Mouse (Mus musculus): ENCODE results near the gene Fbxl20. TPM values are rescaled to one million over a fixed set of nuclear protein-coding genes. Genes with fewer than 3 reads are reported as not detected.
"Not testable (repeated sequence)": the region's sequence is repeated elsewhere in the genome, so short reads cannot be mapped to it uniquely, and the experiment has no call there.

The Fbxl20 gene
- total RNA-seq (2014; rRNA removed): 15.7 and 20.9 TPM in 2 replicates
- polyA plus RNA-seq (2015; fragmentation: Nextera tagmentation; extraction: Ambion mirVana): 11.9 and 13.0 TPM in 2 replicates

- Histone ChIP-seq H3K27ac (peak within 1 kb of the TSS; percentile 98), H3K4me3 (ENCODE audit: low read length) (peak within 1 kb of the TSS; percentile 92), H3K4me2 (ENCODE audit: low read depth, low read length) (peak within 1 kb of the TSS; percentile 92), H3K27me3 (ENCODE audit: insufficient read depth, low read length) (no peaks in the 10 kb centered on the region), H3K9me3 (ENCODE audit: low read length) (no peaks in the 10 kb centered on the region), H3K9ac (replicated peaks; ENCODE audit: low read length) (peak within 1 kb of the TSS; percentile 94), H3K4me1 (ENCODE audit: insufficient read depth, low read length) (peaks cover 9% of the 10 kb centered on the region; the same call in 1 of the 2 replicates), H3K36me3 (ENCODE audit: insufficient read depth, low read length) (peaks cover 2% of the 10 kb centered on the region)
- DNase-seq (ENCODE audit: low spot score) (peak; percentile 98), ATAC-seq (peak; percentile 89)
- no peak for TF ChIP-seq CTCF (IDR thresholded peaks at IDR 0.05; ENCODE audit: low read depth)
- under 1% methylated on average over 55 of the region's 65 CpGs for WGBS
These were observed at the start of gene Fbxl20 for GRCm38 (mm10) chr11:98149786-98150624. Fbxl20 (minus strand) TSS chr11:98150403.

DNA sequence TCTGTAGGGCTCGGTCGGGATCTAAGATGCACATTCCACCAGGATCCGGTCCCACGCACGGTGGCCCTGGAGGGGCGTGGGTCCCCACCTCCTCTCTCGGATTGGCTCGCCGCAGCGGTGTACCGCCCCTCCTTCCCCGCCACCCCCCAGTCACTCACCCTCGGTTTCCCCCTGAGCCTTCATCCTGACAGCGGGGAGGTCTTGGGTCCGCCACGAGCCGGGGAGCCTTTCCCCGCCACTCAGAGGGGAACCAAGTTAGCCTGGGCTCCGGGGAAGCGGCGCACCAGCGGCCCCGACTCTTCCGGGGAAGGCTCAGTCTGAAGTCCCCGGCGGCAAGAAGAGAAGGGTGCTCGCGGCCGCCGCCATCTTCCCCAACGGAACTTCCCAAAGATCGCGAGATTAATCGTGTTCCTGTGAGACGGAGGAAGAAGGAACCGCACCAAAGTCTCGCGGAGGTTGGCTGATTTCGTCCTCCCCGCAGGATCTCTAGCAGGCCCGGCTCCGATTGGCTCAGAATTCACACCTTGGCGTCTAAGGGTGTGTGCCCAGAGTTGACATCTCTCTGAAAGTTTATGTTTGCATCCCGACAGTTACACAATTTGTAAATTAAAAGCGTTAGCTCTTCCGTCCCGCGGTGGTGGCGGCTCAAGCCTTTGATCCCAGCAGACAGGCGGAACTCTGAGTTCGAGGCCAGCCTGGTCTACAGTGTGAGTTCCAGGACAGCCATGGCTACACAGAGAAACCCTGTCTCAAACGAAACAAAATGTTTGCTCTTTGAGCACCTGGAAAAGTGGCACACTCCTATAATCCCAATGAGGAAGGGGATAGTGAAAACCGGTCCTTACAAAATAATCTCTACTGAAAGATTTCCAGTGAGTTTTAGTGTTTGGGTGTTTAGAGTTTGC is 43.0 kb upstream of the Fbxl20 start, which contains the start of gene Med1:
TSS of gene Med1 (minus strand) at position 393 of the 905 bp plus-strand sequence.
- Histone ChIP-seq H3K9ac (replicated peaks; ENCODE audit: low read length) (peak within 1 kb of the TSS; percentile 84), H3K4me2 (ENCODE audit: low read depth, low read length) (peak within 1 kb of the TSS; percentile 83), H3K27me3 (ENCODE audit: insufficient read depth, low read length) (no peaks in the 10 kb centered on the region), H3K36me3 (ENCODE audit: insufficient read depth, low read length) (no peaks in the 10 kb centered on the region; the same call in 1 of the 2 replicates), H3K9me3 (ENCODE audit: low read length) (no peaks in the 10 kb centered on the region), H3K27ac (peak within 1 kb of the TSS; percentile 94), H3K4me3 (ENCODE audit: low read length) (peak within 1 kb of the TSS; percentile 86), H3K4me1 (ENCODE audit: insufficient read depth, low read length) (peaks cover 12% of the 10 kb centered on the region)
- DNase-seq (ENCODE audit: low spot score) (peak; percentile 98), ATAC-seq (peak; percentile 97)
- no peak for TF ChIP-seq CTCF (IDR thresholded peaks at IDR 0.05; ENCODE audit: low read depth)
- under 1% methylated on average over 52 of the region's 53 CpGs for WGBS

DNA sequence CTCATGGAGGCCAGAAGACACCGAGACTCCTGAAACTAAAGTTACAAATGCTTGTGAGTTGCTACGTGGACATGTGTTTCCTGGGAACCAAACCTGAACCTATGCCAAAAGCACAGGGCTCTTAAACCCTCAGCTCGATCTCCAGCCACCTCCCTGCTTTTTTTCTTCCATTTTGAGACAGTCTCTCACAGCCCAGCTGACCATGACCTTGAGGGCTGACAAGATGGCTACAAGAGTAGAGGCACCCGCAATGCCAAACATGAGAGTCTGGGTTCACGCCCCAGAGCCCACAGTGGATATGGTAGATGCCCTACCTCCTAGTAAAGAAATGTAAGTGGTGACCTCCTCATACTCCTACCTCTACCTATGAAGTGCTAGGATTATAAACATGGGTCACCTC is 40.6 kb upstream of the Fbxl20 start:
- no peak overlapping the region for H3K9ac ChIP-seq (replicated peaks; ENCODE audit: low read length)
- WGBS: 67% methylated on average over 5 of the region's 5 CpGs
- peaks cover 12% of the 10 kb centered on the region for H3K4me1 ChIP-seq (ENCODE audit: insufficient read depth, low read length)
- TF ChIP-seq CTCF (IDR thresholded peaks at IDR 0.05; ENCODE audit: low read depth): no peak
- no peaks in the 10 kb centered on the region for H3K9me3 ChIP-seq (ENCODE audit: low read length)
- no peak overlapping the region for H3K4me2 ChIP-seq (ENCODE audit: low read depth, low read length)
- no peak for DNase-seq (ENCODE audit: low spot score)
- no peak for ATAC-seq
- no peak overlapping the region for H3K4me3 ChIP-seq (ENCODE audit: low read length)
- H3K27ac ChIP-seq: no peak overlapping the region
- no peaks in the 10 kb centered on the region for H3K27me3 ChIP-seq (ENCODE audit: insufficient read depth, low read length)
- H3K36me3 ChIP-seq (ENCODE audit: insufficient read depth, low read length): peaks cover 12% of the 10 kb centered on the region; the same call in 1 of the 2 replicates

DNA sequence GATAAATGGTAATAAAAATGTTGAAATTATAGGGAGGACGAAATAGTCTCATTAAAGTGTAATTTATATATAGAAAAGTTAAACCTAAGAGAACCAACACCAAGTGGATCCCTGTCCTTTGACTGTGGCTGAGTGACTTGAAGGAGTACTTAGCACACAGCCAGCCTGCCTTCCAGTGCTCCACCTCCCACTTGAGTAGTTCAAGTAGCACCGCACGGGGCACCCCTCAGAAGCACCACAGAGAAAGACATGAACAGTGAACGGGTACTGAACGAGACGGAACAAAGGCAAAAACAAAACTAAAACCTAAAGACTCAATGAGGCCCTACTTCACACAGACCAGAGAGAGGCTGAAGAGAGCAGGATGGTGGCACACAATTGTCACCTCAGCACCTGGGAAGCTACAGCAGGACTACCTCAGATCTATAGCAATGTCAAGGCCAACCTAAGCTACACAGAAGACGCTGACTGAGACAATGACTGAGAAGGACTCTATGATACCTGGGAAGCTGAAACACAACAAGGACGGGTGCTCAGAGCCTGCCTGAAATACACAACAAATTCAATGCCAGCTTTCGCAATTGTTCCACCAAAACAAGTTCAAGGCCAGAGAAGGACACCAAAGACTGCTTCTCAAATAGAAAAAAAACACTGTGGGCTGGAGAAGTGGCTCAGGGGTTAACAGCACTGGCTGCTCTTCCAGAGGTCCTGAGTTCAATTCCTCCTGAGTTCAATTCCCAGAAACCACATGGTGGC is 37.6 kb upstream of the Fbxl20 start:
- 94% methylated on average over 9 of the region's 9 CpGs for WGBS
- H3K9me3 ChIP-seq (ENCODE audit: low read length): no peaks in the 10 kb centered on the region
- DNase-seq (ENCODE audit: low spot score) (no peak), ATAC-seq (no peak)
- no peaks in the 10 kb centered on the region for H3K27me3 ChIP-seq (ENCODE audit: insufficient read depth, low read length)
- H3K4me1 ChIP-seq (ENCODE audit: insufficient read depth, low read length): peaks cover 12% of the 10 kb centered on the region
- no peak for TF ChIP-seq CTCF (IDR thresholded peaks at IDR 0.05; ENCODE audit: low read depth)
- H3K27ac ChIP-seq: no peak overlapping the region
- peaks cover 29% of the 10 kb centered on the region for H3K36me3 ChIP-seq (ENCODE audit: insufficient read depth, low read length)
- H3K9ac ChIP-seq (replicated peaks; ENCODE audit: low read length): no peak overlapping the region
- H3K4me3 ChIP-seq (ENCODE audit: low read length): no peak overlapping the region
- H3K4me2 ChIP-seq (ENCODE audit: low read depth, low read length): no peak overlapping the region

DNA sequence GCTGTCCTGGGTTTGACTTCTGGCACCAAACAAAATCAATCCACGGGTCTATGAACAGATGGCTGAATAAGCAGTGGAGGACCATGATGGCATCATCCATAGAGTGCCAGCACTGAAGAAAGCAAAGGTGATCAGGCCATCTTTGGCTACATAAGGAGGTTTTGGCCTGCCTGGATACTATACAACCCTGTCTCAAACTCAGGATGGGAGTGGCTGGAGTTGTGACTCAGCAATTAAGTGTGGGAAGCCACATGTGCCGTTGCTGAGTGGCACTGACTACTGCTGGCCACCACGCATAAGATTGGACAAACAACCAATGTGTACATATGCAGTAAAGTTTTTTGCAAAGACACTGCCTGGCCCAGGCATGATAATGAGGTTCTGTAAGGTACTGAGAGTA is 31.9 kb upstream of the Fbxl20 start:
- not testable (repeated sequence) for H3K27ac ChIP-seq; H3K4me2 ChIP-seq (ENCODE audit: low read depth, low read length); H3K9ac ChIP-seq (replicated peaks; ENCODE audit: low read length); DNase-seq (ENCODE audit: low spot score); ATAC-seq; H3K27me3 ChIP-seq (ENCODE audit: insufficient read depth, low read length); H3K9me3 ChIP-seq (ENCODE audit: low read length); H3K4me1 ChIP-seq (ENCODE audit: insufficient read depth, low read length); H3K4me3 ChIP-seq (ENCODE audit: low read length)
- WGBS: 92% methylated on average over 3 of the region's 3 CpGs
- peaks cover 32% of the 10 kb centered on the region for H3K36me3 ChIP-seq (ENCODE audit: insufficient read depth, low read length)

DNA sequence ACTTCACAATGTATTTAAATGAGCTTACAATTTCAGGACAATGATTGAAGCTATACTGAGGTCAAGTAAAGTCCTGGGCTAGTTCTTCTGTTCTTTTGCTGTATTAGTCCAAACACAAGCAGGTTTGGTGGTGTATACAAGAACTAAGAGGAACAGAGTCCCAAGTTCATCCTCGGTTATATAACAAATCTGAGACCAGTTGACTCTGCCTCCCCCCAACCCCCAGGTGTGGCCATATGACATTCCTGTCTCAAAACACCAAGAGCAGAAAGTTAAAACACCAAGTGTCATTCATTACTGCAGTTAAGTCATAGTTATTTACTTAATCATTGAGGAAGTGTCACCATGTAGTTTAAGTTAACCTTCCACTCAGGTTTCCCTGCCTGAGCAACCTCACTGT is 18.2 kb upstream of the Fbxl20 start:
- no peak overlapping the region for H3K27ac ChIP-seq
- H3K27me3 ChIP-seq (ENCODE audit: insufficient read depth, low read length): no peaks in the 10 kb centered on the region
- WGBS: 93% methylated on average over 1 of the region's 1 CpGs
- no peaks in the 10 kb centered on the region for H3K9me3 ChIP-seq (ENCODE audit: low read length)
- no peak for TF ChIP-seq CTCF (IDR thresholded peaks at IDR 0.05; ENCODE audit: low read depth)
- no peak overlapping the region for H3K4me3 ChIP-seq (ENCODE audit: low read length)
- H3K4me2 ChIP-seq (ENCODE audit: low read depth, low read length): no peak overlapping the region
- ATAC-seq (no peak), DNase-seq (ENCODE audit: low spot score) (no peak)
- no peaks in the 10 kb centered on the region for H3K4me1 ChIP-seq (ENCODE audit: insufficient read depth, low read length)
- H3K36me3 ChIP-seq (ENCODE audit: insufficient read depth, low read length): peaks cover 54% of the 10 kb centered on the region
- H3K9ac ChIP-seq (replicated peaks; ENCODE audit: low read length): no peak overlapping the region
